Mouse (Mus musculus): ENCODE results near the gene Ltbp2. TPM values are rescaled to one million over a fixed set of nuclear protein-coding genes. Genes with fewer than 3 reads are reported as not detected.

Gene Ltbp2
- polyA plus RNA-seq, 1 experiment, result 19.7 TPM

- Histone ChIP-seq H3K27me3 (ENCODE audit: control insufficient read depth, insufficient read depth, insufficient read length) (no peaks in the 10 kb centered on the region), H3ac (ENCODE audit: control insufficient read depth, insufficient read length) (no peak overlapping the region), H3K4me2 (ENCODE audit: low read depth) (no peak overlapping the region), H3K36me3 (ENCODE audit: control insufficient read depth, insufficient read depth) (peaks cover 51% of the 10 kb centered on the region), H3K79me2 (ENCODE audit: control insufficient read depth, insufficient read depth) (peaks cover 21% of the 10 kb centered on the region), H3K4me3 (no peak overlapping the region)
- peak; percentile 66; the same call in 1 of the 2 replicates for TF ChIP-seq CEBPB (IDR thresholded peaks at IDR 0.05; ENCODE audit: insufficient read depth, poor library complexity, severe bottlenecking)
- TF ChIP-seq MYOD1 (IDR thresholded peaks at IDR 0.05; ENCODE audit: control insufficient read depth in 1 of 3, insufficient read length in 2 of 3, low read depth in 2 of 3), result no peak
- no peak for TF ChIP-seq TCF12 (IDR thresholded peaks at IDR 0.05; ENCODE audit: insufficient read depth, poor library complexity, severe bottlenecking)
Measured at GRCm38 (mm10) chr12:84762532-84762931, 113.8 kb downstream of the Ltbp2 start.

GRCm38 (mm10) chr12:84759063-84759462, 117.3 kb downstream of the Ltbp2 start:
- no peak overlapping the region for H3K4me3 ChIP-seq
- H3K27me3 ChIP-seq (ENCODE audit: control insufficient read depth, insufficient read depth, insufficient read length), result no peaks in the 10 kb centered on the region
- H3K79me2 ChIP-seq (ENCODE audit: control insufficient read depth, insufficient read depth), result peaks cover 12% of the 10 kb centered on the region
- TF ChIP-seq MYOG (IDR thresholded peaks at IDR 0.05; ENCODE audit: control insufficient read depth in 1 of 3, insufficient read depth in 1 of 3, insufficient read length in 2 of 3, low read depth in 2 of 3) (no peak), MYOD1 (IDR thresholded peaks at IDR 0.05; ENCODE audit: control insufficient read depth in 1 of 3, insufficient read length in 2 of 3, low read depth in 2 of 3) (no peak), TCF12 (IDR thresholded peaks at IDR 0.05; ENCODE audit: insufficient read depth, poor library complexity, severe bottlenecking) (no peak), TCF3 (IDR thresholded peaks at IDR 0.05; ENCODE audit: insufficient read length, low read depth) (no peak), USF1 (IDR thresholded peaks at IDR 0.05; ENCODE audit: low read depth) (no peak), SRF (IDR thresholded peaks at IDR 0.05; ENCODE audit: control insufficient read depth, insufficient read length, low read depth) (no peak), CEBPB (IDR thresholded peaks at IDR 0.05; ENCODE audit: insufficient read depth, poor library complexity, severe bottlenecking) (no peak), MAX (IDR thresholded peaks at IDR 0.05; ENCODE audit: low read depth) (no peak), POLR2A (IDR thresholded peaks at IDR 0.05; ENCODE audit: insufficient read length, low read depth) (no peak), POLR2AphosphoS2 (IDR thresholded peaks at IDR 0.05; ENCODE audit: insufficient read length, low read depth) (no peak), E2F4 (IDR thresholded peaks at IDR 0.05; ENCODE audit: insufficient read depth) (no peak), REST (IDR thresholded peaks at IDR 0.05; ENCODE audit: insufficient read depth, insufficient read length) (no peak)
- H3ac ChIP-seq (ENCODE audit: control insufficient read depth, insufficient read length), result no peak overlapping the region
- peaks cover 55% of the 10 kb centered on the region for H3K36me3 ChIP-seq (ENCODE audit: control insufficient read depth, insufficient read depth)
- H3K4me2 ChIP-seq (ENCODE audit: low read depth), result no peak overlapping the region

- Histone ChIP-seq H3ac (ENCODE audit: control insufficient read depth, insufficient read length) (no peak overlapping the region), H3K4me3 (no peak overlapping the region), H3K4me2 (ENCODE audit: low read depth) (no peak overlapping the region), H3K36me3 (ENCODE audit: control insufficient read depth, insufficient read depth) (peaks cover 37% of the 10 kb centered on the region), H3K79me2 (ENCODE audit: control insufficient read depth, insufficient read depth) (no peaks in the 10 kb centered on the region), H3K27me3 (ENCODE audit: control insufficient read depth, insufficient read depth, insufficient read length) (no peaks in the 10 kb centered on the region)
- TF ChIP-seq MYOD1 (IDR thresholded peaks at IDR 0.05; ENCODE audit: control insufficient read depth in 1 of 3, insufficient read length in 2 of 3, low read depth in 2 of 3) (no peak), TCF12 (IDR thresholded peaks at IDR 0.05; ENCODE audit: insufficient read depth, poor library complexity, severe bottlenecking) (no peak), MYOG (IDR thresholded peaks at IDR 0.05; ENCODE audit: control insufficient read depth in 1 of 3, insufficient read depth in 1 of 3, insufficient read length in 2 of 3, low read depth in 2 of 3) (no peak), CEBPB (IDR thresholded peaks at IDR 0.05; ENCODE audit: insufficient read depth, poor library complexity, severe bottlenecking) (no peak), SRF (IDR thresholded peaks at IDR 0.05; ENCODE audit: control insufficient read depth, insufficient read length, low read depth) (no peak), E2F4 (IDR thresholded peaks at IDR 0.05; ENCODE audit: insufficient read depth) (no peak), POLR2AphosphoS2 (IDR thresholded peaks at IDR 0.05; ENCODE audit: insufficient read length, low read depth) (no peak), REST (IDR thresholded peaks at IDR 0.05; ENCODE audit: insufficient read depth, insufficient read length) (no peak), USF1 (IDR thresholded peaks at IDR 0.05; ENCODE audit: low read depth) (no peak), MAX (IDR thresholded peaks at IDR 0.05; ENCODE audit: low read depth) (no peak), POLR2A (IDR thresholded peaks at IDR 0.05; ENCODE audit: insufficient read length, low read depth) (no peak), TCF3 (IDR thresholded peaks at IDR 0.05; ENCODE audit: insufficient read length, low read depth) (no peak)
Measured at GRCm38 (mm10) chr12:84756016-84756415, 120.3 kb downstream of the Ltbp2 start.

- no peaks in the 10 kb centered on the region for H3K27me3 ChIP-seq (ENCODE audit: control insufficient read depth, insufficient read depth, insufficient read length)
- peaks cover 31% of the 10 kb centered on the region for H3K36me3 ChIP-seq (ENCODE audit: control insufficient read depth, insufficient read depth)
- TF ChIP-seq MYOG (IDR thresholded peaks at IDR 0.05; ENCODE audit: control insufficient read depth in 1 of 3, insufficient read depth in 1 of 3, insufficient read length in 2 of 3, low read depth in 2 of 3), result no peak
- TF ChIP-seq MYOD1 (IDR thresholded peaks at IDR 0.05; ENCODE audit: control insufficient read depth in 1 of 3, insufficient read length in 2 of 3, low read depth in 2 of 3), result no peak
- no peak for TF ChIP-seq USF1 (IDR thresholded peaks at IDR 0.05; ENCODE audit: low read depth)
- no peak overlapping the region for H3K4me2 ChIP-seq (ENCODE audit: low read depth)
- no peaks in the 10 kb centered on the region for H3K79me2 ChIP-seq (ENCODE audit: control insufficient read depth, insufficient read depth)
- H3K4me3 ChIP-seq, result no peak overlapping the region
- no peak overlapping the region for H3ac ChIP-seq (ENCODE audit: control insufficient read depth, insufficient read length)
Measured at GRCm38 (mm10) chr12:84755008-84755695, 121.2 kb downstream of the Ltbp2 start.
